Mouse (Mus musculus) CD4-positive naive resting alpha-beta T cell, adult 76 days (primary cell): ENCODE data around the gene Vmn2r8. TPM values are rescaled to one million over a fixed set of nuclear protein-coding genes. Genes with fewer than 3 reads are reported as not detected.

ENCODE experiments used
- total RNA-seq: library from RNA; stranded (reverse); gene quantifications from one replicate; pipeline ENCODE4 v1.2.4, GENCODE M21; 2023

The Vmn2r8 gene
- not detected for total RNA-seq

GRCm38 (mm10) chr5:108808750-108809149 is at the start of gene Vmn2r8:
Gene Vmn2r8 (minus strand): TSS chr5:108808850.

GRCm38 (mm10) chr5:108852501-108852900 is 43.9 kb upstream of the Vmn2r8 start, which contains the start of gene Vmn2r9:
Gene Vmn2r9 (minus strand): TSS chr5:108852601.

GRCm38 (mm10) chr5:108795263-108795662 is 13.4 kb downstream of the Vmn2r8 start, which contains the start of gene Tmed11:
Gene Tmed11 (minus strand): TSS chr5:108795363.

GRCm38 (mm10) chr5:108774630-108775306 is 33.9 kb downstream of the Vmn2r8 start, which contains the start of gene Rnf212:
Gene Rnf212 (minus strand): TSS chr5:108774982.

Other genes starting within 250 kb of the Vmn2r8 start
- gene Gak, start 179.1 kb downstream of the Vmn2r8 start, total RNA-seq: 173 TPM
- 17.3 TPM for gene Tmem175, start 179.1 kb downstream of the Vmn2r8 start, total RNA-seq
- gene Idua, start 148.5 kb downstream of the Vmn2r8 start, total RNA-seq: 24.4 TPM
- 43.3 TPM for gene Dgkq, start 139.2 kb downstream of the Vmn2r8 start, total RNA-seq
- gene Slc26a1, start 133.3 kb downstream of the Vmn2r8 start, total RNA-seq: not detected
- gene Fgfrl1, start 116.5 kb downstream of the Vmn2r8 start, total RNA-seq: 6.6 TPM
- gene Rnf212, start 33.9 kb downstream of the Vmn2r8 start, total RNA-seq: not detected
- gene Tmed11, start 13.5 kb downstream of the Vmn2r8 start, total RNA-seq: not detected
- gene Vmn2r9, start 43.8 kb upstream of the Vmn2r8 start, total RNA-seq: not detected
- not detected for gene Vmn2r10, start 197.7 kb upstream of the Vmn2r8 start, total RNA-seq